Mouse (Mus musculus): ENCODE measurements around the gene Ppp1r14b. TPM values are rescaled to one million over a fixed set of nuclear protein-coding genes. Genes with fewer than 3 reads are reported as not detected.

The Ppp1r14b gene
- polyA plus RNA-seq, 1 experiment: 48.3 TPM

DNA sequence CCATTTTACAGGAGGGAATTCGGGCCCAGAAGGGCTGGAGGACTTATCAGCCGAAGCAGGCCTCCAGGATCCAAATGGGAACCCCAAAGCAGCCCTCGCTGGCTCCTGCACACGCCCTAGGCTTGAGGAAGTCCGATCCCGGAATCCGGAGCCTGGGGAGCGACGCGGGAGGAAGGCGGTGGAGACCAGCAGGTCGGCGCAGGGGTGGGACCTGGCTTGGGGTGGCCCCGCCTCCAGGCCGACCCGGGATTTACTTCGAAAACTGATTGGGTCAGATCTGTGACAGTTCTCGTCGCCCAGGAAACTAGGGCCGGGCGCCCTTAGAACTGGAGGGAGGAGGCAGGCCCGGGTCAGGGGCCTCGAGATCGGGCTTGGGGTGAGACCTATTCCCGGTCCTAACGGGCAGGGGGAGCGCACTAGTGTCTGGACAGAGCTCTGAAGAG is 32.5 kb upstream of the Ppp1r14b start, which contains the start of gene Gpr137:
Gpr137 (minus strand) TSS at position 232 of the 443 bp plus-strand sequence.
- Histone ChIP-seq H3K27ac (ENCODE audit: insufficient read depth, low read length) (peak within 1 kb of the TSS; percentile 90), H3K4me3 (ENCODE audit: insufficient read depth, low read length) (peak within 1 kb of the TSS; percentile 96)
- peak; percentile 62; the same call in 1 of the 2 replicates for TF ChIP-seq POLR2A (IDR thresholded peaks at IDR 0.05; ENCODE audit: extremely low read depth, insufficient read depth, low read length)
- TF ChIP-seq CTCF (IDR thresholded peaks at IDR 0.05; ENCODE audit: extremely low read depth, insufficient read depth, low read length): no peak

DNA sequence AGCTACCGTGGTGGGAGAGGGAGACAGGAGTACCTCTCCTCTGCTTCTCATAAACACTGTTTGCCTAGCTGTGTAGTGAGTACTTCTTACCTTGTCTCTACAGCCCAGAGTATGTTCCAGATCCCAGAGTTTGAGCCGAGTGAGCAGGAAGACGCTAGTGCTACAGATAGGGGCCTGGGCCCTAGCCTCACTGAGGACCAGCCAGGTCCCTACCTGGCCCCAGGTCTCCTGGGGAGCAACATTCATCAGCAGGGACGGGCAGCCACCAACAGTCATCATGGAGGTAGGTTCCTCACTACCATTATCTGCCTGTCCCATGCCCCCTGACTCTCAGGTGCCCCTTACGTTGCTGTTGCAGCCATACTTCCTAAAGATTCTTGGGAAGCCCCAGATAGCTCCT is 32.0 kb upstream of the Ppp1r14b start:
- peak overlapping the region; percentile 33 for H3K27ac ChIP-seq (ENCODE audit: insufficient read depth, low read length)
- H3K4me1 ChIP-seq (ENCODE audit: control insufficient read depth, insufficient read depth, low read length): no peaks in the 10 kb centered on the region
- H3K4me3 ChIP-seq (ENCODE audit: insufficient read depth, low read length): peak overlapping the region; percentile 96
- TF ChIP-seq CTCF (IDR thresholded peaks at IDR 0.05; ENCODE audit: extremely low read depth, insufficient read depth, low read length): no peak
- no peak for TF ChIP-seq POLR2A (IDR thresholded peaks at IDR 0.05; ENCODE audit: extremely low read depth, insufficient read depth, low read length)

More for the DNA sequence above, 32.5 kb upstream of the Ppp1r14b start, which contains the start of gene Gpr137:
- no peaks in the 10 kb centered on the region for H3K4me1 ChIP-seq (ENCODE audit: control insufficient read depth, insufficient read depth, low read length)

DNA sequence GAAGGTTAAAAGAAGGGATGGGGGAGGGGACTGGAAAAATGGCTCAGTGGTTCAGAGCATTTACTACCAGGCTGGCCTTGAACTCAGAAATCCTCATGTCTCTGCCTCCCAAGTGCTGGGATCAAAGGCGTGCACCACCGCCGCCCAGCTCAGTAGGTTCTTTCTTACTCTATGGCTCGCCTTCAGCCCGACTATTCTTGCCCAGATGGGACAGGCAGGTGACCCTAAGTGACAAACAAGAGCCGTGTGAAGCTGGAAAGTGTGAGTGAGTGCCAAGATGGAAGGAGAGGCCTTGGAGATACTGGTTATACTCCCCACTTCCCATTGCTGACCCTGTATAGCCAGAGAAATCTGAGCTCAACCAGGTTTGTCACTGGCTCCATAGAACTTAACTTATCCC is 31.1 kb upstream of the Ppp1r14b start:
- TF ChIP-seq POLR2A (IDR thresholded peaks at IDR 0.05; ENCODE audit: extremely low read depth, insufficient read depth, low read length) (no peak), CTCF (IDR thresholded peaks at IDR 0.05; ENCODE audit: extremely low read depth, insufficient read depth, low read length) (no peak)
- Histone ChIP-seq H3K27ac (ENCODE audit: insufficient read depth, low read length) (no peak overlapping the region), H3K4me3 (ENCODE audit: insufficient read depth, low read length) (no peak overlapping the region), H3K4me1 (ENCODE audit: control insufficient read depth, insufficient read depth, low read length) (no peaks in the 10 kb centered on the region)

DNA sequence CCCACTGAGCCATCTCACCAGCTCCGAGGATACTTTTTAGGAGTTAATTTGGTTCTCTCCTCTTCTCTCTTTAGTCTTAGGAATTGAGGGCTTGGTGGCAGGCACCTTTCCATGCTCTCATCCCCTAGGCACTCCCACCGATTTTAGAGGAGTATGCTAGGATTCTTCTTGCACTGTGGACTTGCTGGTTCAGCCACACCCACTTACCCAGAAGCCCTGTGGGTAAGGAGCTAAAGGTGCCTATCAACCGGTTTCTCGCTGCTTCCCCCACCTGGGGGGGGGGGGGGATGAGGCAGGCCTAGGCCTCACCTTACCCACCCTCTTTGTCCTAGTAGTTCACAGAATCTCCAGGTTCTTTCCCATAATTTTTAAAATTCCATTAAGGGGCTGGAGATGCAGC is 27.0 kb upstream of the Ppp1r14b start:
- Histone ChIP-seq H3K4me1 (ENCODE audit: control insufficient read depth, insufficient read depth, low read length) (peaks cover 2% of the 10 kb centered on the region; the same call in 1 of the 2 replicates), H3K4me3 (ENCODE audit: insufficient read depth, low read length) (no peak overlapping the region), H3K27ac (ENCODE audit: insufficient read depth, low read length) (no peak overlapping the region)
- no peak for TF ChIP-seq CTCF (IDR thresholded peaks at IDR 0.05; ENCODE audit: extremely low read depth, insufficient read depth, low read length)
- TF ChIP-seq POLR2A (IDR thresholded peaks at IDR 0.05; ENCODE audit: extremely low read depth, insufficient read depth, low read length): no peak

DNA sequence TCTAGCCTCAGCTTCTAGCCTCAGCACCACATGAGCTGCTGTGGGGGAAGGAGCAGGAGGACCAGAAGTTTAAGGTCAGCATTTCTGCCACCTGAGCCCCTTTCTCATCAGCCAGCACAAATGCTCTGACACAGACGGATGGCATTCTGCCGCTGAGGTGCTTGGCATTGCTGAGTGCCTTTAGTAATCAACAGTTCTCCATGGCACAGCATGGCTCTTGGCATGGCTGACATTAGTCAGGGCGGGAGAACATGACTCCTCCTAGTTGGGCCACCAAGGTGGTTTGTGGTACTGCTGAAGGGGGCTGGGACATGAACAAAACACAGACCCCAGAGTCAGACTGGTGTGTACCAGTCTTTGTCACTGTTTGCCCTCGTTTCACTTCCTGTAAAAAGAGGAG is 26.6 kb upstream of the Ppp1r14b start:
- Histone ChIP-seq H3K4me1 (ENCODE audit: control insufficient read depth, insufficient read depth, low read length) (peaks cover 2% of the 10 kb centered on the region; the same call in 1 of the 2 replicates), H3K27ac (ENCODE audit: insufficient read depth, low read length) (no peak overlapping the region), H3K4me3 (ENCODE audit: insufficient read depth, low read length) (no peak overlapping the region)
- TF ChIP-seq POLR2A (IDR thresholded peaks at IDR 0.05; ENCODE audit: extremely low read depth, insufficient read depth, low read length) (no peak), CTCF (IDR thresholded peaks at IDR 0.05; ENCODE audit: extremely low read depth, insufficient read depth, low read length) (no peak)

DNA sequence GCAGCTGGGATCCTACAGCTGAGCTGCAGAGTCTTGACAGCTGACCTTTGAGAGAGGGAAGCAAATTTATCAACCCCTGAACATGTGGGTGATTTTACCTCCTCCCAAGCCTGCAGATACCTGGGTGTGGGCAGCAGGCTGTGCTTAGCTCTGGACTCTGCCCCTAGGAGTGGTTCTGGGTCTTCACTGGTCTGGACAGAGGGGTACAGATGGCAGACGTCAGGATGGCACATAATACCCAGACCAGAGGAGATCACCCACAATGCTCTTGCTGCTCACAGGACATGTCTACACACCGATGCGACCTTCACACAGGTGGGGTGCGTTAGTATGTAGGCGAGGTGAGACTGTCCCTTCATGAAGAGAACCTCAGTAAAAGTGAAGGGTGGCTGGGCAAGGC is 25.2 kb upstream of the Ppp1r14b start:
- H3K27ac ChIP-seq (ENCODE audit: insufficient read depth, low read length): no peak overlapping the region
- H3K4me1 ChIP-seq (ENCODE audit: control insufficient read depth, insufficient read depth, low read length): peaks cover 2% of the 10 kb centered on the region; the same call in 1 of the 2 replicates
- no peak overlapping the region for H3K4me3 ChIP-seq (ENCODE audit: insufficient read depth, low read length)
- 0 out of 2 replicates have a peak, but pooled peaks have one; percentile 3 for TF ChIP-seq POLR2A (IDR thresholded peaks at IDR 0.05; ENCODE audit: extremely low read depth, insufficient read depth, low read length)
- no peak for TF ChIP-seq CTCF (IDR thresholded peaks at IDR 0.05; ENCODE audit: extremely low read depth, insufficient read depth, low read length)

DNA sequence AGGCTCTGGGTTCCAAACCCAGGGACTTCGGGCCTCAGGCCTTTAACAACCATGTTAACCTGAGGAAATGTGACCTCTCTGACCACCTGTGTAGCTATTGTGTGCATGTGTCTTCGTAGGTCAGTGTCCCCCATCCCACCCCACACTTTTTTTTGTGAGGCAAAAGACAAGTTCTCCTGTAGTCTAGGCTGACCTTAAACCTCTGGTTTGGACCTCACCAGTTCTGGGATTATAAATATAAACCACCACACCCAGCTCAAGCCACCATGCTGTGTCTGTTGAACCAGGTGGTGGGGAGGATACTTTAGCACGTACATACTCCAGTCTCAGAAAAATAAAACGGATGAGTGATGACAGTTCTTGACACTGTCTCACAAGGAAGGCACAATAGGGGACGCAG is 24.8 kb upstream of the Ppp1r14b start:
- H3K4me1 ChIP-seq (ENCODE audit: control insufficient read depth, insufficient read depth, low read length): peaks cover 2% of the 10 kb centered on the region; the same call in 1 of the 2 replicates
- H3K27ac ChIP-seq (ENCODE audit: insufficient read depth, low read length): no peak overlapping the region
- peak overlapping the region; percentile 66; the same call in 1 of the 2 replicates for H3K4me3 ChIP-seq (ENCODE audit: insufficient read depth, low read length)
- TF ChIP-seq CTCF (IDR thresholded peaks at IDR 0.05; ENCODE audit: extremely low read depth, insufficient read depth, low read length) (no peak), POLR2A (IDR thresholded peaks at IDR 0.05; ENCODE audit: extremely low read depth, insufficient read depth, low read length) (no peak)

DNA sequence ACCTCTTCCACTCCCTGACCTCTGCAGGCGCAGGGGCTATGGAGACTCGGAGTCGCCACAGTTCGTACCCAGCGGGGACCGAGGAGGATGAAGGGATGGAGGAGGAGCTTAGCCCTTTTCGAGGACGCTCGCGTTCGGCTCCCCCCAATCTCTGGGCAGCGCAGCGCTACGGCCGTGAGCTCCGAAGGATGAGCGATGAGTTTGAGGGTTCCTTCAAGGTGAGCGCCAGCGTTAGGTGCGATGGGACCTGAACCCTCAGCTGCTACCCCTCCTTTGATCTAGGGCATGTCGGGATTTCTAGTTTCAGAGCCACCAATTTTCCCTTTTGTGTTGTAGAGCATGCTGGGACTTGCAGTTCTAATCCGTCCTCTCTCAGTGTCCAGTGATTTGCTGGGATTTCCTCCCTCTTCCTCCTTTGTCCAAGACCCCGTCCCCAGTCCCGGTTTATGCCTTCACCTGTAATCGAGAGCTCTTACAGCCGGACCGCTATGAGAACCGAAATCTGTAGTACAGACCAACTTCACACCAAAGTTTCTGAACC is 24.1 kb upstream of the Ppp1r14b start:
- peaks cover 2% of the 10 kb centered on the region; the same call in 1 of the 2 replicates for H3K4me1 ChIP-seq (ENCODE audit: control insufficient read depth, insufficient read depth, low read length)
- peak overlapping the region; percentile 66 for H3K4me3 ChIP-seq (ENCODE audit: insufficient read depth, low read length)
- no peak for TF ChIP-seq CTCF (IDR thresholded peaks at IDR 0.05; ENCODE audit: extremely low read depth, insufficient read depth, low read length)
- TF ChIP-seq POLR2A (IDR thresholded peaks at IDR 0.05; ENCODE audit: extremely low read depth, insufficient read depth, low read length): peak; percentile 78; the same call in 1 of the 2 replicates

DNA sequence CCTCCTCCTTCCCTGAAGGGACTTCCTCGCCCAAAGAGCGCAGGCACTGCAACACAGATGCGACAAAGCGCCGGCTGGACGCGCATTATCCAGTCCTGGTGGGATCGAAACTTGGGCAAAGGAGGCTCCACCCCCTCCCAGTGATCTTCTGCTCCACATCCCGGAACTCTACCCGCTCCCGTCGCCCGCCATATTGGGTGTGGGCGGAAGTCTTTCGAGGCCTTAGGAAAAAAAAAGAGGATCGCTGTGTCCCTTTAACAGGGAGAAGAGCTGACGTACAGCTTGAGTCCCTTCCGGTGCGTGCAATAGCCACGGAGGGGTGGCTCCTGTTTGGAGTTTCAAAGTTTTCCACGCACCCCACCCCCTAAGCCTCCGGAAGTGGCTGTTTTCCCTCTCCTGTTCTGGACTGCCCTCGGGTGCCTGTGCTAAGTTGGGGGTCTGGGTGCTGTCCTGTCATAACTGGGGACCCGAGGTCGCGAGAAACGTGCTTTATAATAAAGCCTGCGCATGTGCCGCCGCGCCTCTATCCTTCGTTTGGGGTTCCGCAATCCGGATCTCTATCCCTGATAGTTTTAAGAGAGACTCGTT is 23.3 kb upstream of the Ppp1r14b start:
- TF ChIP-seq POLR2A (IDR thresholded peaks at IDR 0.05; ENCODE audit: extremely low read depth, insufficient read depth, low read length) (peak; percentile 69), CTCF (IDR thresholded peaks at IDR 0.05; ENCODE audit: extremely low read depth, insufficient read depth, low read length) (no peak)

More for the DNA sequence above, 24.1 kb upstream of the Ppp1r14b start:
- H3K27ac ChIP-seq (ENCODE audit: insufficient read depth, low read length): peak overlapping the region; percentile 72

More for the DNA sequence above, 23.3 kb upstream of the Ppp1r14b start:
- Histone ChIP-seq H3K27ac (ENCODE audit: insufficient read depth, low read length) (peak overlapping the region; percentile 76), H3K4me3 (ENCODE audit: insufficient read depth, low read length) (peak overlapping the region; percentile 66), H3K4me1 (ENCODE audit: control insufficient read depth, insufficient read depth, low read length) (peaks cover 2% of the 10 kb centered on the region; the same call in 1 of the 2 replicates)
